Mouse (Mus musculus): ENCODE measurements around the gene Cilp2. TPM values are rescaled to one million over a fixed set of nuclear protein-coding genes. Genes with fewer than 3 reads are reported as not detected.

The Cilp2 gene
- polyA plus RNA-seq, 1 experiment: 0.11 TPM

DNA sequence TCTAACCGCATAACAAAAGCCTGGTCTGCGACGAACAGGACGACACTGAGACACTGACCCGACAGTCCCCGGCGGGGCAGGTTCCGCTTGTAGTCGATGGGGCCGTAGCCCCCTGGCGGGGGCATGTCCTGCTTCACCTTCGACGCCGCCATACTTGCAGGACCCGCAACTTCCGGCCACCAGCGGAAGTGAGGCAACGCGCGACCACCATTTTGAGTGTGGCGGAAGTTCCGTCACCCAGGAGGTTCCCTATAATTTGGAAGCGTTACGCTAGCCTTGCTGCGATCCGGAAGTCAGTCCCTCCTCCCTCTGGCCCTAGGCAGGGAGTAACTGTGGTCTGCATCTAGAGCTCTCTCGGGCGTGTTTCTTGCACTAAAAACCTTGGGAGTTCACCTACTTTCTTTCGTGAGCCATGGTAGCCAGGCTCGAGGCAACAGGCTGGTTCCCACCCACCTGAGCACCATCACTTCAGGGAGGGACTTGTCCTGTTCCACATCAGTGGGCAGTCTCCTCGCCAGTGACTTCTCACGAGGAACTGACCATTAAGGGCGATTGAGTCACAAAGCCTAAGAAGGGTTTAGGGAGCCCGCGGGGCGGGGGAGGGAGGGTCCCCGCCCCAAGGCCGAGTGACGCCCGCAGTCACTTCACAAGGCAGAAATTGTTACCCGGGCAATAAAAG, 14.1 kb upstream of the Cilp2 start:
- no peaks in the 10 kb centered on the region for H3K27me3 ChIP-seq (replicated peaks; ENCODE audit: control insufficient read depth, insufficient read depth, low read length)
- DNase-seq: peak; percentile 98
- peak overlapping the region; percentile 81 for H3K27ac ChIP-seq (ENCODE audit: insufficient read depth, low read depth, low read length)
- peak overlapping the region; percentile 61 for H3K4me3 ChIP-seq (ENCODE audit: insufficient read depth, low read depth, low read length)
- under 1% methylated on average over 41 of the region's 41 CpGs for WGBS
- TF ChIP-seq CTCF (conservative IDR thresholded peaks at IDR 0.05; ENCODE audit: insufficient read depth, insufficient read length, low read depth, low read length) (peak; percentile 41), POLR2A (IDR thresholded peaks at IDR 0.05; ENCODE audit: low read depth, low read length) (peak; percentile 74)
- H3K4me1 ChIP-seq (ENCODE audit: control insufficient read depth, insufficient read depth, low read length): peaks cover 25% of the 10 kb centered on the region; the same call in 1 of the 2 replicates
- no peaks in the 10 kb centered on the region for H3K36me3 ChIP-seq (ENCODE audit: control insufficient read depth, insufficient read depth, low read length)

DNA sequence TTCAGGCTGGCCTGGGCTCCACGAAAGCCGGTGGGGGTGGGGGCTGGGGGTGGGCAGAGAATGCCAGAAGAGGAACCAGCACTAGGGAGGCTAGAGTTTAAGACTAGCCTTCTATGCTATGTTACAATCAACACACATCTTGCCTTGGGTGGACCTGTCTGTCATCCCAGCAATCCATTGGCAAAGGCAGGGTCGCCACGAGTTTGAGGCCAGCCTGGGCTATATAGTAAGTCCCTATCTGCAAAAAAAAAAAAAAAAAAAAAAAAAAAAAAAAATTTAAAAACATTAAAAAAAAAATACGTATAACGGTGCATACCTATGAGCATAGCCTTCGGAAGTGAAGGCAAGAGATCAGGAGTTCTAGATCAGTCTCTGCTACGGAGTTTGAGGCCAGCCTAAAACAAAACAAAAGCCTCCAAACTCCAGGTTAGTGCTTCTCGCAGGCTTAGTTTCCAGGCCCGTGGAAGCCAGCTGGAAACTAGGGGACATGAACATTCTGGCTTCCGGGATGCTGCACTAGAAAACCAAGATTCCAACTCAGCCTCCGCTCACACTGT, 13.5 kb upstream of the Cilp2 start:
- 11% methylated on average over 12 of the region's 12 CpGs for WGBS
- no peak for DNase-seq
- no peak for TF ChIP-seq CTCF (conservative IDR thresholded peaks at IDR 0.05; ENCODE audit: insufficient read depth, insufficient read length, low read depth, low read length)
- no peak for TF ChIP-seq POLR2A (IDR thresholded peaks at IDR 0.05; ENCODE audit: low read depth, low read length)
- Histone ChIP-seq H3K36me3 (ENCODE audit: control insufficient read depth, insufficient read depth, low read length) (no peaks in the 10 kb centered on the region), H3K27me3 (replicated peaks; ENCODE audit: control insufficient read depth, insufficient read depth, low read length) (no peaks in the 10 kb centered on the region), H3K4me3 (ENCODE audit: insufficient read depth, low read depth, low read length) (peak overlapping the region; percentile 61), H3K4me1 (ENCODE audit: control insufficient read depth, insufficient read depth, low read length) (peaks cover 25% of the 10 kb centered on the region; the same call in 1 of the 2 replicates), H3K27ac (ENCODE audit: insufficient read depth, low read depth, low read length) (peak overlapping the region; percentile 81)

DNA sequence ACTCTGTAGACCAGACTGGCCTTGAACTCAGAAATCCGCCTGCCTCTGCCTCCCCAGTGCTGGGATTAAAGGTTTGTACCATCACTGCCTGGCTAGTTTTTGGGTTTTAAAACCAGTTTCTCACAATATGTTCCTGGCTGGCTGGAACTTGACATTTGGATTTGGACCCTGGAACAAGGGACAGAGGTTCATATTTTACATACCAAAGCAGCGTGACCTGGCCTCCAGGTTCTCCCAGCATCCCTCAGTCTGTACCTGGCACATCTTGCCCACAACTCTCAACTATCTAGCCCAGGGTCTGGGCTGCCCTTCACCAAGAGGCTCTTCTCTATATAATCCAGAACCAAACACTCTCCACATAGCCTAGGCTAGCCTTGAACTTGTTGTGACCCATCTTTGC, 12.4 kb upstream of the Cilp2 start:
- Histone ChIP-seq H3K4me3 (ENCODE audit: insufficient read depth, low read depth, low read length) (no peak overlapping the region), H3K36me3 (ENCODE audit: control insufficient read depth, insufficient read depth, low read length) (no peaks in the 10 kb centered on the region), H3K4me1 (ENCODE audit: control insufficient read depth, insufficient read depth, low read length) (peaks cover 25% of the 10 kb centered on the region; the same call in 1 of the 2 replicates), H3K27me3 (replicated peaks; ENCODE audit: control insufficient read depth, insufficient read depth, low read length) (no peaks in the 10 kb centered on the region), H3K27ac (ENCODE audit: insufficient read depth, low read depth, low read length) (no peak overlapping the region)
- peak; percentile 76 for DNase-seq
- 52% methylated on average over 2 of the region's 2 CpGs for WGBS
- no peak for TF ChIP-seq CTCF (conservative IDR thresholded peaks at IDR 0.05; ENCODE audit: insufficient read depth, insufficient read length, low read depth, low read length)
- TF ChIP-seq POLR2A (IDR thresholded peaks at IDR 0.05; ENCODE audit: low read depth, low read length): no peak

DNA sequence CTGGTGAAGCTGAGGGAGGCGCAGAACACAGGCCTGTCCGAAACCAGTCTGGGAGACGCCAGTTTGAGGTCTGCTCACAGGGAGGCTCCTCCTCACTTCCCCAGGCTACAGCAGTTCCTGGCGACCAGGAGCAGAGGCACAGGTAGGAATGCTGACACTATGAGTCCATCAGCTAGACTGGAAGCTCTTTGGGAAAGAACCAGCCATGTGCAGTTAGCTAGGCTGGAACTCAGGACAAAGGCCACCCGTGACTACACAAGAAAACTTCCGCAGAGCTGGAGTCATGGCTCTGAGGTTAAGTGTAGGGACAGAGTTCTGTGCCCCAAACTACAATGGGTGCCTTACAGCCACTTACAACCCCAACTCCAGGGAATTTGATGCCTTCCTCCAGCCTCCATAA, 10.4 kb upstream of the Cilp2 start:
- TF ChIP-seq POLR2A (IDR thresholded peaks at IDR 0.05; ENCODE audit: low read depth, low read length) (no peak), CTCF (conservative IDR thresholded peaks at IDR 0.05; ENCODE audit: insufficient read depth, insufficient read length, low read depth, low read length) (no peak)
- WGBS: 61% methylated on average over 6 of the region's 6 CpGs
- Histone ChIP-seq H3K4me3 (ENCODE audit: insufficient read depth, low read depth, low read length) (no peak overlapping the region), H3K36me3 (ENCODE audit: control insufficient read depth, insufficient read depth, low read length) (no peaks in the 10 kb centered on the region), H3K4me1 (ENCODE audit: control insufficient read depth, insufficient read depth, low read length) (peaks cover 25% of the 10 kb centered on the region; the same call in 1 of the 2 replicates), H3K27me3 (replicated peaks; ENCODE audit: control insufficient read depth, insufficient read depth, low read length) (no peaks in the 10 kb centered on the region), H3K27ac (ENCODE audit: insufficient read depth, low read depth, low read length) (no peak overlapping the region)
- peak; percentile 74 for DNase-seq

DNA sequence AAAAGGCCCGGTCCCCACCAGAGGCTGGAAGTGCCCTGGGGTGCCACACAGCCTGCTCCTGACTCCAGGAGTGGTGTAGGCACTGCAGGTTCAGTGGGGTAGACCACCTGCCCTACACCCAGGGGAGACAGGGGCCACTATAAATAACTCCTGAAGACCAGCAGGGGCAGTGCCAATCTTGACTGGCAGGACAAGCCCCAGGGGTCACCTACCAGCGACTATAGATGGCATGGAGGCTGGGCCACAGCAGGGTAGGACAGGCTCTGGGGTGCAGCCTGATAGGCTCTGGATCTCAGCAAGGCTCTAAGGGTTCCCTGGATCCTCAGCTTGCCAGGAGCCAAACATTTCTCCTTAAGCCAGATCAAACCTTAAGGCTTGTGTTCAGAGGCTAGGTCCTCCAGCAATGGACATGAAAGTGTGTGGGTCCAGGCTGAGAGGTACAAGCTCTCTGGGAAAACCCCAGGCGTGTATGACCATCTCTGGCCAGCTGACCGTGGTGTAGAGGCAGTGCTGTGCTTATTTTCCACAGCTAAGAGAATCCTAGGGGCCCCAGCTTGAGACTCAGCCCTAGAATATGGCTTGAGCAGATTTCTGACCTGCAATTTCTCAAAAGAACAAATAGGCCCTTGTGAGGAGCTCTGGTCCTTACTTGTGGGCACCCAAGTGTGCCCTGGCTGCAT, 8.4 kb upstream of the Cilp2 start:
- TF ChIP-seq CTCF (conservative IDR thresholded peaks at IDR 0.05; ENCODE audit: insufficient read depth, insufficient read length, low read depth, low read length): no peak
- no peaks in the 10 kb centered on the region for H3K36me3 ChIP-seq (ENCODE audit: control insufficient read depth, insufficient read depth, low read length)
- WGBS: 58% methylated on average over 4 of the region's 4 CpGs

DNA sequence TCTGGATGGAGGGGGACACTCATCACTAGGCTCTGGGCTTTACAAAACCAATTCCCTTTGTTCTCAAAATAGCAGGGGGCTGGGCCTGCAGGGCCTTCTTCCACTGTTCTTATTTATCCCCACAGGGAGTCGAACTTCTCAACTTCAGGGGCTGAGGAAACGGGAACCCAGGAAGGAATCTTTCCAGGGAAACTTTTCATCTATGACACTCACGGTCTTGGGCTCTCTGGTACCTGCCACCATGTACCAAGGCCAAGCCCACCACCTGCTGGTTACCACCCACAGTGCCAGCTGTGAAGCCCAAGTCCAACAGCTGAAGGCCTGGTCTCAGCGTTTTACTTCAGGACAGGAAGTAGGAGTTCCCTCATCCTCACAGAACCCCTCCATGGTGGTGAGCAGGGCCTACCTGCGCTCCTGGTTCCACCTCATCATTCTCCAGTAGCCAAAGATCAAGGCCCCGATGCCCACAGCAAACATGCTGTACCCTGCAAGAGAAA, 7.4 kb upstream of the Cilp2 start:
- TF ChIP-seq POLR2A (IDR thresholded peaks at IDR 0.05; ENCODE audit: low read depth, low read length): no peak
- no peak for TF ChIP-seq CTCF (conservative IDR thresholded peaks at IDR 0.05; ENCODE audit: insufficient read depth, insufficient read length, low read depth, low read length)
- WGBS: 68% methylated on average over 6 of the region's 6 CpGs
- Histone ChIP-seq H3K4me3 (ENCODE audit: insufficient read depth, low read depth, low read length) (no peak overlapping the region), H3K4me1 (ENCODE audit: control insufficient read depth, insufficient read depth, low read length) (peaks cover 14% of the 10 kb centered on the region; the same call in 1 of the 2 replicates), H3K27ac (ENCODE audit: insufficient read depth, low read depth, low read length) (no peak overlapping the region), H3K36me3 (ENCODE audit: control insufficient read depth, insufficient read depth, low read length) (no peaks in the 10 kb centered on the region), H3K27me3 (replicated peaks; ENCODE audit: control insufficient read depth, insufficient read depth, low read length) (no peaks in the 10 kb centered on the region)
- DNase-seq: no peak

More for the DNA sequence above, 8.4 kb upstream of the Cilp2 start:
- Histone ChIP-seq H3K4me1 (ENCODE audit: control insufficient read depth, insufficient read depth, low read length) (peaks cover 20% of the 10 kb centered on the region; the same call in 1 of the 2 replicates), H3K27me3 (replicated peaks; ENCODE audit: control insufficient read depth, insufficient read depth, low read length) (no peaks in the 10 kb centered on the region), H3K27ac (ENCODE audit: insufficient read depth, low read depth, low read length) (no peak overlapping the region), H3K4me3 (ENCODE audit: insufficient read depth, low read depth, low read length) (no peak overlapping the region)
- no peak for DNase-seq

DNA sequence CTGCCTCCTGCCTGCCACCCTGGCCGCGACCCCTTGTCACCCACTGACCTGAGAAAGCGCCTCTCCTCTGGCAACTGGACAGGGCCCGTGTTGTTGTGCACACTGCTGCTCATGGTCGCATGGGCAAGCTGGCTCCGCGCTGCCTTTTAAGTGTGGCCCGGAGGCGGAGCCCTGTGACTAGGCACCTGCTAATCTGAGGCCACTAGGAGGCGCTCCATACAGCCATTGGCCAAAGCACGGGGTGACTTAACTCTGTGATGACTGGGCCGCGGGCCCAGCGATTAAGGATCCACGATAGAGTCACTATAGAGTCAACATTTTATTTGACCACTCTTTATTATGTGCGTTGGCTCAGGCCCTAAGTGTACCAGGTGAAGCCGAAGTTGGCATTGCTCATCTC, 6.4 kb upstream of the Cilp2 start:
- no peaks in the 10 kb centered on the region for H3K27me3 ChIP-seq (replicated peaks; ENCODE audit: control insufficient read depth, insufficient read depth, low read length)
- no peak overlapping the region for H3K27ac ChIP-seq (ENCODE audit: insufficient read depth, low read depth, low read length)
- no peaks in the 10 kb centered on the region for H3K36me3 ChIP-seq (ENCODE audit: control insufficient read depth, insufficient read depth, low read length)
- TF ChIP-seq CTCF (conservative IDR thresholded peaks at IDR 0.05; ENCODE audit: insufficient read depth, insufficient read length, low read depth, low read length) (peak; percentile 48), POLR2A (IDR thresholded peaks at IDR 0.05; ENCODE audit: low read depth, low read length) (no peak)
- peak; percentile 56 for DNase-seq
- peaks cover 12% of the 10 kb centered on the region; the same call in 1 of the 2 replicates for H3K4me1 ChIP-seq (ENCODE audit: control insufficient read depth, insufficient read depth, low read length)
- no peak overlapping the region for H3K4me3 ChIP-seq (ENCODE audit: insufficient read depth, low read depth, low read length)
- 52% methylated on average over 17 of the region's 17 CpGs for WGBS
